Mouse (Mus musculus): ENCODE measurements around the gene Ppef1.

DNA sequence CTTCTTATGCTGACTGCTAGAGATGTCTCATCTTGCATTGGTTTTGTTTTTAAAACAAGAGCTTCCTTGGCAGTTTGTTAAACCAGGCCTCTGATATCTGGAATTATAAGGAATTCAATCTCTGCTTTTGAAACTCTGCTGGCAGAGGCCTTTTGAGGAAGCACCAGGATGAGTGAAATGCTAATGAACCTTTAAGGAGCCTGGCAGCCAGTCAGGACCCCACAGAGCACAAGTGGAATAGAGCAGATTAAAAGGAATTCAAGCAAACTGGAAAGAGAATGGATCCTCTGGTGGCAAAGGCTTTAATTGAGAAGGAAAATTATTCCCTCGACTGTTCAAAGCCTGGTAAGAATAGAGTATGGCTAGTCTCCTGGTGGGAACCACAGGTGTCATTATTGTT is 36.4 kb downstream of the Ppef1 start:
- no peak for TF ChIP-seq GABPA (IDR thresholded peaks at IDR 0.05; ENCODE audit: low read depth, low read length)
- no peak for TF ChIP-seq POLR2A (IDR thresholded peaks at IDR 0.05; ENCODE audit: control insufficient read depth in 1 of 2, insufficient read depth in 1 of 2, low read depth in 1 of 2, low read length in 2 of 2, poor library complexity in 1 of 2)
- no peak for TF ChIP-seq ETS1 (IDR thresholded peaks at IDR 0.05; ENCODE audit: low read depth, low read length)
- TF ChIP-seq UBTF (IDR thresholded peaks at IDR 0.05; ENCODE audit: borderline replicate concordance, insufficient read depth, low read depth, low read length): no peak
- TF ChIP-seq CHD2 (IDR thresholded peaks at IDR 0.05; ENCODE audit: low read length): no peak
- TF ChIP-seq NELFE (IDR thresholded peaks at IDR 0.05; ENCODE audit: low read depth, low read length): no peak
- TF ChIP-seq GATA1 (IDR thresholded peaks at IDR 0.05; ENCODE audit: low read depth, low read length): no peak
- no peak for TF ChIP-seq CHD1 (IDR thresholded peaks at IDR 0.05; ENCODE audit: low read depth, low read length)
- TF ChIP-seq USF1 (IDR thresholded peaks at IDR 0.05; ENCODE audit: low read depth, low read length): no peak
- no peak for TF ChIP-seq HCFC1 (IDR thresholded peaks at IDR 0.05; ENCODE audit: low read depth, low read length)
- no peak for TF ChIP-seq CTCF (IDR thresholded peaks at IDR 0.05 in 2 of 3, conservative IDR thresholded peaks at IDR 0.05 in 1 of 3; ENCODE audit: control insufficient read depth in 1 of 3, insufficient read depth in 1 of 3, low read depth in 2 of 3, low read length in 3 of 3, poor library complexity in 1 of 3, severe bottlenecking in 1 of 3)
- TF ChIP-seq MAFK (IDR thresholded peaks at IDR 0.05; ENCODE audit: borderline replicate concordance, low read depth, low read length): no peak

All from MEL (cell line).